Mouse (Mus musculus) ES-Bruce4 (cell line): Measurements from ENCODE around the gene Nos1ap.

ENCODE experiments used
- CTCF ChIP-seq: IDR thresholded peaks from one replicate; pipeline ENCODE4 v1.8.1; 2011; ENCODE audit warnings: low read depth, low read length
- POLR2A ChIP-seq: IDR thresholded peaks from one replicate; pipeline ENCODE4 v1.8.1; 2011; ENCODE audit warnings: low read length; ENCODE audit not compliant: insufficient read depth

DNA sequence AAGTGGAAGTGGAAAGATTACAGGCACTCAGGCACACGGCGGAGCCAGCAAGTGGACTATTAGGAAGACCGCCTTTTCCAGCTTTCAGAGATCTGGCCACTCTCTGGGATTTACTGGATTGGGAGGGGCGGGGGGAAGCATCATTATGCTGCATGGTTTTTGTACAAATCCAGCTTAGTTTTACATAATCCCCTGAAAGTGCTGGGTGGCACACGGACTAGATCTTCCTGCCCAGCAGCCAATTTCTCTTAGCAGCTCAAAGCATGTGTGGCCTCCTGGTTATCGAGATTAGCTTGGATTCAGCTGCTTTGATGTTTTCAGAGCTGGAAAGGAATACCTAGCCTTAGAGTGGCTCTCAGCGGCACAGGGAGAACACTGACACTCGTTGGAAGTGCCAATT is 246.6 kb downstream of the Nos1ap start:
- no peak for TF ChIP-seq CTCF
- TF ChIP-seq POLR2A = no peak
